Mouse (Mus musculus): ENCODE measurements around the gene Agt.

DNA sequence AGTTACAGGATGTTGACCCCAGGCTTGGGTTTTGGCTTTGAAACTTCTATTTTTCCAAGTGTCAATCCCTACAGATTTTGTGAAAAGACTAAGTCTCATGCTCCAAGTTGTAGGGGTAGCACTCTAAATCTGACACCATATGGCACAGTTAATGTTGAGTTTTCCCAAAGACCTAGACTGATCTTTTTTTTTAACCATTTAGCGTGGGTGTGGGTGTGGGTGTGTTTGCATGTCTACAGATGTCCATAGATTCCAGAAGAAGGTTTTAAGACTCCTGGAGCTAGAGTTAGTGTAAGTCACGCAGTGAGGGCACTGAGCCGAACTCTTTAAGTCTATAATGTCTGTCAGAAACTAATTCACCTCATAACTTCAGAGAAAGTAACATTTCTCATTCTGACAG lies 36.9 kb downstream of the Agt start:
- no peak for TF ChIP-seq CTCF (IDR thresholded peaks at IDR 0.05; ENCODE audit: borderline replicate concordance, insufficient read depth, low read depth, low read length)
- no peak for TF ChIP-seq POLR2A (IDR thresholded peaks at IDR 0.05; ENCODE audit: borderline replicate concordance, insufficient read depth, low read length)

All from cerebellum, adult 2 months (tissue).